Mouse (Mus musculus) G1E (cell line): ENCODE results near the gene Magel2. TPM values are rescaled to one million over a fixed set of nuclear protein-coding genes. Genes with fewer than 3 reads are reported as not detected.

Experiments
- ATAC-seq: 2 replicates; pipeline ENCODE4 v1.8.0; 2016; ENCODE audit warnings: mild to moderate bottlenecking; ENCODE audit not compliant: insufficient number of reproducible peaks, poor library complexity, low FRiP score, severe bottlenecking; ENCODE audit errors: extremely low read depth
- DNase-seq: peaks from one replicate; pipeline ENCODE4 v3.0.0; 2012; ENCODE audit warnings: low spot score
- H3K27me3 ChIP-seq: 2 replicates; pipeline ENCODE4 v1.6.1; 2012; ENCODE audit warnings: mild to moderate bottlenecking, low read length, inconsistent platforms; ENCODE audit not compliant: insufficient read depth
- H3K36me3 ChIP-seq: replicated peaks from 2 replicates; pipeline ENCODE3; 2012; ENCODE audit warnings: mild to moderate bottlenecking, inconsistent platforms
- H3K4me1 ChIP-seq: 2 replicates; pipeline ENCODE4 v1.6.1; 2012; ENCODE audit warnings: low read depth, low read length, inconsistent platforms, mixed read lengths; ENCODE audit not compliant: insufficient read depth
- H3K4me3 ChIP-seq: 2 replicates; pipeline ENCODE4 v1.5.1; 2012; ENCODE audit warnings: low read depth, mild to moderate bottlenecking, inconsistent platforms, low read length, moderate library complexity, mixed read lengths
- H3K9me3 ChIP-seq: replicated peaks from 2 replicates; pipeline ENCODE4 v1.6.1; 2012; ENCODE audit warnings: inconsistent platforms
- CTCF ChIP-seq: IDR thresholded peaks from 2 replicates; pipeline ENCODE4 v1.5.1; 2012; ENCODE audit warnings: low read depth, low read length, inconsistent platforms, mixed read lengths
- GATA1 ChIP-seq: IDR thresholded peaks from 2 replicates; pipeline ENCODE4 v1.6.1; 2012; ENCODE audit warnings: borderline replicate concordance, low read length, inconsistent platforms, mixed read lengths
- GATA2 ChIP-seq: IDR thresholded peaks from 2 replicates; pipeline ENCODE4 v1.6.1; 2012; ENCODE audit warnings: low read depth, low read length, inconsistent platforms, borderline replicate concordance
- POLR2AphosphoS5 ChIP-seq: IDR thresholded peaks from 2 replicates; pipeline ENCODE4 v1.6.1; 2012; ENCODE audit warnings: low read depth, low read length, inconsistent platforms; ENCODE audit not compliant: insufficient replicate concordance
- TAL1 ChIP-seq: conservative IDR thresholded peaks from 2 replicates; pipeline ENCODE4 v1.6.1; 2012; ENCODE audit warnings: low read depth, low read length, inconsistent platforms, mixed read lengths
- polyA plus RNA-seq: library from polyadenylated mRNA; stranded (reverse); fragments of >175 nt; gene quantifications from 2 replicates; pipeline ENCODE4 v1.2.3, GENCODE M21; 2012
- total RNA-seq, 2 experiments: library from RNA; stranded (forward) in 1 of 2; stranded (reverse) in 1 of 2; fragments of 200-1000 nt in 1 of 2; fragments of >200 nt in 1 of 2; fragmentation: Nextera tagmentation in 1 of 2; gene quantifications; 2 replicates each; pipeline ENCODE4 v1.2.3; 2014 to 2017

Magel2 gene
- not detected in 2 replicates for total RNA-seq (2014; fragmentation: Nextera tagmentation)
- 0.05 TPM in 1 of 2 replicates, not detected in the other for total RNA-seq (2017)
- not detected in 2 replicates for polyA plus RNA-seq

GRCm38 (mm10) chr7:62376510-62377304 is at the start of gene Magel2:
TSS of gene Magel2 (plus strand) at chr7:62377010.
- Histone ChIP-seq H3K9me3 (peaks cover 23% of the 10 kb centered on the region), H3K36me3 (no peaks in the 10 kb centered on the region), H3K4me1 (no peaks in the 10 kb centered on the region), H3K27me3 (no peaks in the 10 kb centered on the region; the same call in 1 of the 2 replicates), H3K4me3 (0 out of 2 replicates have a peak within 1 kb of the TSS, but pooled peaks have one; percentile 9)
- ATAC-seq (no peak), DNase-seq (no peak)
- no peak for TF ChIP-seq GATA1
- no peak for TF ChIP-seq GATA2
- no peak for TF ChIP-seq TAL1
- no peak for TF ChIP-seq CTCF
- no peak for TF ChIP-seq POLR2AphosphoS5

DNA sequence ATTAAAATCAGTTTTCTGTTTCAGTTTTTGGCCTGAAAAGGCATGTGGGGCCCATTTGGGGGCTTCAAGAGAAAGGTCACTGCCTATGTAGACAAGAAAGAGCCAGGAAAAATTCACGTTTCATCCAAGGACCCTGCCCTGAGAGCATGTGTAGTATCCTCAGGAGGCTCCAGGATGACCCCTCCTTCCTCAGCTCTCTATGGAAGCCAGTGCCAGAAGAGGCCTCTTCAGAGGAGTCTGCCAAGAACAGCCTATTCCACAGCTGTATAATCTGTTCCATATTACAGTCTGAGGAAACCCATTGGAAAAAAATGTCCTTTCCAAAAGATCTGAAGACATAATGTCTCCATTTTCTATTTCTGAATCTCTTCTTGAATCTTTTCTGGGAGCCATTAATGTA is 31.4 kb upstream of the Magel2 start:
- no peak for TF ChIP-seq GATA1
- no peak for TF ChIP-seq GATA2
- TF ChIP-seq POLR2AphosphoS5: no peak
- no peak for TF ChIP-seq TAL1
- no peak for TF ChIP-seq CTCF
- Histone ChIP-seq H3K36me3 (no peaks in the 10 kb centered on the region), H3K27me3 (no peaks in the 10 kb centered on the region), H3K9me3 (0 out of 2 replicates have a peak, but pooled peaks cover 4% of the 10 kb centered on the region), H3K4me1 (no peaks in the 10 kb centered on the region), H3K4me3 (no peak overlapping the region)
- ATAC-seq (no peak), DNase-seq (no peak)

GRCm38 (mm10) chr7:62346269-62346668 is 30.5 kb upstream of the Magel2 start, which contains the start of gene Ndn:
TSS of gene Ndn (plus strand) at chr7:62346569.
- 0 out of 2 replicates have a peak, but pooled peaks cover 4% of the 10 kb centered on the region for H3K9me3 ChIP-seq

GRCm38 (mm10) chr7:62348106-62348803 is 28.6 kb upstream of the Magel2 start:
- Histone ChIP-seq H3K9me3 (0 out of 2 replicates have a peak, but pooled peaks cover 4% of the 10 kb centered on the region), H3K27me3 (no peaks in the 10 kb centered on the region), H3K36me3 (no peaks in the 10 kb centered on the region), H3K4me3 (no peak overlapping the region), H3K4me1 (no peaks in the 10 kb centered on the region)
- TF ChIP-seq GATA2 (no peak), TAL1 (no peak), GATA1 (no peak), CTCF (no peak), POLR2AphosphoS5 (no peak)
- DNase-seq: no peak
- no peak for ATAC-seq

More at GRCm38 (mm10) chr7:62346269-62346668, 30.5 kb upstream of the Magel2 start, which contains the start of gene Ndn:
- Histone ChIP-seq H3K4me3 (no peak within 1 kb of the TSS), H3K27me3 (no peaks in the 10 kb centered on the region), H3K36me3 (no peaks in the 10 kb centered on the region), H3K4me1 (no peaks in the 10 kb centered on the region)
- TF ChIP-seq GATA2: no peak
- no peak for TF ChIP-seq CTCF
- TF ChIP-seq TAL1: no peak
- no peak for TF ChIP-seq POLR2AphosphoS5
- no peak for TF ChIP-seq GATA1
- no peak for DNase-seq
- no peak for ATAC-seq

DNA sequence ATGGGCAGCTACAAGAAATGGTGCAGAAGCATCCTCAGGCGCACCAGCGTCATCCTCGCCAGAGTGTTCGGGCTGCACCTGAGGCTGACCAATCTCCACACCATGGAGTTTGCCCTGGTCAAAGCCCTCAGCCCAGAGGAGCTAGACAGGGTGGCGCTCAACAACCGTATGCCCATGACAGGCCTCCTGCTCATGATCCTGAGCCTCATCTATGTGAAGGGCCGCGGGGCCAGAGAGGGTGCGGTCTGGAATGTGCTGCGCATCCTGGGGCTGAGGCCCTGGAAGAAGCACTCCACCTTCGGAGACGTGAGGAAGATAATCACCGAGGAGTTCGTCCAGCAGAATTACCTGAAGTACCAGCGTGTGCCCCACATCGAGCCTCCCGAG is 28.0 kb upstream of the Magel2 start:
- Histone ChIP-seq H3K36me3 (no peaks in the 10 kb centered on the region), H3K9me3 (0 out of 2 replicates have a peak, but pooled peaks cover 4% of the 10 kb centered on the region), H3K4me3 (no peak overlapping the region; the same call in 1 of the 2 replicates), H3K4me1 (no peaks in the 10 kb centered on the region), H3K27me3 (no peaks in the 10 kb centered on the region)
- ATAC-seq (no peak), DNase-seq (no peak)
- TF ChIP-seq POLR2AphosphoS5 (no peak), CTCF (no peak), GATA1 (no peak), GATA2 (no peak), TAL1 (no peak)

GRCm38 (mm10) chr7:62351266-62351665 is 25.5 kb upstream of the Magel2 start:
- Histone ChIP-seq H3K9me3 (0 out of 2 replicates have a peak, but pooled peaks cover 4% of the 10 kb centered on the region), H3K27me3 (no peaks in the 10 kb centered on the region), H3K4me1 (no peaks in the 10 kb centered on the region), H3K4me3 (no peak overlapping the region), H3K36me3 (no peaks in the 10 kb centered on the region)
- DNase-seq: no peak
- no peak for TF ChIP-seq POLR2AphosphoS5
- TF ChIP-seq GATA1: no peak
- TF ChIP-seq CTCF: no peak
- TF ChIP-seq TAL1: no peak
- TF ChIP-seq GATA2: no peak
- no peak for ATAC-seq
